ENCODE assay signal across 9 mouse cellular contexts in the genomic region with DNA sequence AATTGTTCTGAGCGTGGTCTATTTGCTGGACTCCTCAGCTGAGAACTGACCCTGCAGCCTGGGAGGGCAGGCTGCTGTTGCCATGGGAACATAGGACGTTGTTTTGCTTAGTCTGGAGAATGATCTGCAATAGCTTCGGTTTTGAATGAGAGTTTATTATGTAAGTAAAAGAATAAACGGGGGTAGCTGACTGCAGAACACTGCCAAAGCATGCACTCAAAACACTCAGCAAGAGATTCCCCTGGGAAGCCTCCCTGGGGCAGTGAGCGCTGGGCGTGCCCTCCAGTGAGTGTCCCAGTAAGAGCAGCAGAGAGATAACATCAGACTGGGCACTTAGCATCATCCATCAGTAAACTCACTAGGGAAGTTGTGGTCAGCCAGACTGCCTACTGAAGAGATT.
DNase-seq lines count a peak whose midpoint lies in the region; ATAC-seq and TF ChIP-seq lines count a peak whose summit lies in the region.
"Had no signal": no experiment of that assay in that cellular context is flagged by ENCODE, and none has a peak within 500 bp of the region (broad histone marks: within the 10 kb centered on the region; RNA-seq: fewer than 3 reads in every experiment).

No protein-coding gene starts in this region.

- DNase-seq in heart, adult 11 months, result peak; percentile 98
- DNase-seq in heart, embryonic 10.5 days (ENCODE audit: low spot score), result no peak
- peak; percentile 17 for DNase-seq in adrenal gland, postnatal 25 days
- DNase-seq in lung, adult 2 months, result peak; percentile 23
- no peak for DNase-seq in stomach, postnatal 0 days (ENCODE audit: low spot score)
- no peak for DNase-seq in cerebellum, adult 8-10 months

- ATAC-seq in heart, embryonic 15.5 days (replicated peaks; ENCODE audit: insufficient number of reproducible peaks, insufficient read depth, low FRiP score, low read depth), result no peak; the same call in 1 of the 2 replicates
- no peak for ATAC-seq in stomach, postnatal 0 days (ENCODE audit: low FRiP score, low TSS enrichment)
- ATAC-seq in inflammation-experienced regulatory T-cells, adult 6 months, result no peak

- TF ChIP-seq CTCF in lung, adult 2 months (IDR thresholded peaks at IDR 0.05; ENCODE audit: insufficient read depth, low read length), result no peak
- no peak for TF ChIP-seq CTCF in stomach, postnatal 0 days (IDR thresholded peaks at IDR 0.05; ENCODE audit: low read depth)

- no peak overlapping the region for H3K27ac ChIP-seq in heart, embryonic 10.5 days
- 0 out of 2 replicates have a peak overlapping the region, but pooled peaks have one; percentile 13 for H3K27ac ChIP-seq in heart, embryonic 15.5 days
- no peak overlapping the region for H3K27ac ChIP-seq in stomach, postnatal 0 days (replicated peaks)
- H3K27ac ChIP-seq: macrophage had no signal

- no peak overlapping the region; the same call in 1 of the 2 replicates for H3K4me3 ChIP-seq in heart, embryonic 10.5 days
- H3K4me3 ChIP-seq in heart, embryonic 15.5 days, result no peak overlapping the region
- H3K4me3 ChIP-seq in lung, adult 2 months (replicated peaks; ENCODE audit: extremely low read depth, low read depth, low read length), result no peak overlapping the region
- no peak overlapping the region for H3K4me3 ChIP-seq in stomach, postnatal 0 days (ENCODE audit: low read depth, low read length)

- no peaks in the 10 kb centered on the region for H3K36me3 ChIP-seq in heart, embryonic 10.5 days
- no peaks in the 10 kb centered on the region for H3K36me3 ChIP-seq in heart, embryonic 15.5 days
- H3K36me3 ChIP-seq in stomach, postnatal 0 days (ENCODE audit: control insufficient read depth, insufficient read depth, low read length), result no peaks in the 10 kb centered on the region

- peak overlapping the region; percentile 25; the same call in 1 of the 2 replicates for H3K4me2 ChIP-seq in heart, embryonic 15.5 days
- H3K4me2 ChIP-seq in stomach, postnatal 0 days (replicated peaks; ENCODE audit: low read depth), result 0 out of 2 replicates have a peak overlapping the region, but pooled peaks have one; percentile 6

- no peak for TF ChIP-seq POLR2A in lung, adult 2 months (IDR thresholded peaks at IDR 0.05; ENCODE audit: borderline replicate concordance, extremely low read depth, low read depth, low read length)

- H3K9me3 ChIP-seq in heart, embryonic 10.5 days, result no peaks in the 10 kb centered on the region
- H3K9me3 ChIP-seq in heart, embryonic 15.5 days (replicated peaks), result no peaks in the 10 kb centered on the region
- no peaks in the 10 kb centered on the region for H3K9me3 ChIP-seq in stomach, postnatal 0 days (ENCODE audit: control insufficient read depth, low read length)

- WGBS in heart, embryonic 10.5 days, result 16% methylated on average over 6 of the region's 6 CpGs
- 8% methylated on average over 6 of the region's 6 CpGs for WGBS in heart, embryonic 15.5 days
- WGBS in lung, adult 2 months, result 11% methylated on average over 6 of the region's 6 CpGs
- WGBS in stomach, postnatal 0 days, result 9% methylated on average over 6 of the region's 6 CpGs

- no peaks in the 10 kb centered on the region for H3K27me3 ChIP-seq in heart, embryonic 10.5 days (ENCODE audit: insufficient read depth, poor library complexity, severe bottlenecking)
- no peaks in the 10 kb centered on the region for H3K27me3 ChIP-seq in heart, embryonic 15.5 days
- H3K27me3 ChIP-seq in stomach, postnatal 0 days (ENCODE audit: control insufficient read depth, insufficient read depth, low read length), result no peaks in the 10 kb centered on the region

- TF ChIP-seq EP300 in stomach, postnatal 0 days (optimal IDR thresholded peaks at IDR 0.05), result no peak

- no peak overlapping the region for H3K9ac ChIP-seq in heart, embryonic 15.5 days
- H3K9ac ChIP-seq in stomach, postnatal 0 days (ENCODE audit: low read length), result no peak overlapping the region

- H3K4me1 ChIP-seq in heart, embryonic 10.5 days, result peaks cover 13% of the 10 kb centered on the region
- H3K4me1 ChIP-seq in heart, embryonic 15.5 days (replicated peaks), result peaks cover 19% of the 10 kb centered on the region
- peaks cover 4% of the 10 kb centered on the region for H3K4me1 ChIP-seq in lung, adult 2 months (ENCODE audit: control insufficient read depth, insufficient read depth, low read length)
- no peaks in the 10 kb centered on the region; the same call in 1 of the 2 replicates for H3K4me1 ChIP-seq in stomach, postnatal 0 days (replicated peaks; ENCODE audit: control insufficient read depth, insufficient read depth)

Comparison
In these comparisons a context has a peak if more than half of its experiments do, and no peak if none do; other contexts are left out.
1. DNase-seq: peak in heart, adult 11 months (single experiment), adrenal gland, postnatal 25 days (single experiment) and lung, adult 2 months (single experiment); none in heart, embryonic 10.5 days (single experiment), stomach, postnatal 0 days (single experiment) and cerebellum, adult 8-10 months (single experiment).